Mouse (Mus musculus) liver, postnatal 0 days (tissue): ENCODE data around the gene Mvk.

Source experiments
- CTCF ChIP-seq: sonication (generic); IDR thresholded peaks from 2 replicates; pipeline ENCODE4 v1.5.1; 2016; ENCODE audit warnings: antibody characterized with exemption, low read depth
- EP300 ChIP-seq: IDR thresholded peaks from 2 replicates; pipeline ENCODE4 v1.6.1; 2016; ENCODE audit warnings: antibody characterized with exemption, low read depth, mild to moderate bottlenecking

DNA sequence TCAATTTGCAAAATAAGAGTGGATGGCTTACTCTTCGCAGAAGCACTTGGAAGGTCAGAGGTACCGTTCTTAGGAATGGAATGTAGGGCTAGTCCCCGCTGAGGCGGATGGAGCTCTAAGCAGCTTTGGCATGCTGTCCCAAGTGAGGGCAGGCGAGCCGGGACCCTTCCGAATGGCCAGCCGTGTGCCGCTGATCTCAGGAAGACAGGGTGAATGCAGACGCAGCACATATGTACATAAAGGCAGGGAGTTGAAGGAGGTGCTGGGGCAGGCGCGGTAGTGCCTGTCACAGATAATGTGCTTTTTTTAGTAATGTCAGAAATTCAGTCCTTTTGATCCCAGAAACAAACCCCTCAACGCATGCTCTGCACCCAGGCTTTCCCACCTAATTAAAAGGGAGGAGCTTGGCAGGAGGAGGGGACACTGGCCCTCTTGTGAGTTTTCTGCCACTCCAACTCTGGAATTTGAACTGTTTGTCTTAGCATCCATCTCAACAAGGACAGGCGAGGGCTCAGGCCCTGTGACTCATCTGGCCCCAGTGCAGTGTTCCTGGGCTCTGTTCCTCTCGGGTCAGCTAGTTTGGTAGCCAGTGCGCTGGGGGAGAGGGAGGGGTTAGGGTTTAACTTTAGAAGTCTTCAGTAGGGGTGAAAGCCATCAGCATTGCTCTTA, 30.9 kb upstream of the Mvk start:
- TF ChIP-seq EP300, result no peak
- no peak for TF ChIP-seq CTCF
